Mouse (Mus musculus) spleen, postnatal 36 days (tissue): Measurements from ENCODE around the gene Diras2.

Source experiments
- DNase-seq, 2 experiments: peaks; one replicate each; pipeline ENCODE4 v3.0.0; 2022; ENCODE audit warnings: low spot score in 2 of 2, mixed read lengths in 1 of 2

Gene Diras2

GRCm38 (mm10) chr13:52552822-52553477, 21.9 kb upstream of the Diras2 start:
- DNase-seq, result no peak

DNA sequence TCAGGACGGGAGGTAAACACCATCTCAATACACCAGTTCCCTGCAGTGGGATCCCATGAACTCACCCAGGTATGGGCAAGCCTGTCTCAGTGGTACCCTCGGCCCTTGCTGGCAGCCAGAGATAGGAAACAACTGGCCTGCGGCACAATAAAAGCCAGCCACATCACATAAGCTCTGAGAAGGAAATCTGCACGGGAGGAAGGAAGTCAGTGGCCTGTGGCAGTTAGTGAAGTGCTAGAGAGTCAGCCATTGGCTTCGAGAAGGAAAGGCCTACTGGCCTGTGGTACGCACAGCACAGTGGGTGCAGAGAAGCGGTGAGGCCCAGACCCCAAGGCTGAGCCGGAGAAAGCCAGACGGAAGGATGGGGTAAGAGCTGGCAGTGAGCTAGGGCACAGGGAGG, 20.2 kb upstream of the Diras2 start:
- DNase-seq, result peak; percentile 56 to 63

DNA sequence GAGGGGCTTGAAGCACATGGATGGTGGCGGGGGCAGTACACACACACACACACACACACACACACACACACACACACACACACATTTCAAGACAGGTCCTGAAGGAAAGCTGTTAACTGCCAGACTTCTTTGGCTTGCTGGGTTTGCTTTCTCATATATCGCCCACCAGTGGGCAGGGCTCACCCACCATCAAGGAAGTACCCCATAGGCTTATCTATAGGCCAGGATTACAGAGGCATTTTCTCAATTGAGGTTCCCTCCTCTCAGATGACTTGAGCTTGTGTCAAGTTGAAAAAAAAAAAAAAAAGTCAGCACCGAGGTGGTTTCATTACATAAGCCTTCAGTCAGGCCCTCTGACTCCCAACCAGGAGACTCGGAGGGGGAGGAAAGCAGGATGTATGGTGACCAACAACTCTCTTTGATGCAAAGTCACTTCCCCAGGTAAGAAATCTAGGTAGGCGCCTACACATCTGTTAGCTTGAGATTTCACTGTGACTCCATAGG, 19.7 kb upstream of the Diras2 start:
- no peak for DNase-seq

DNA sequence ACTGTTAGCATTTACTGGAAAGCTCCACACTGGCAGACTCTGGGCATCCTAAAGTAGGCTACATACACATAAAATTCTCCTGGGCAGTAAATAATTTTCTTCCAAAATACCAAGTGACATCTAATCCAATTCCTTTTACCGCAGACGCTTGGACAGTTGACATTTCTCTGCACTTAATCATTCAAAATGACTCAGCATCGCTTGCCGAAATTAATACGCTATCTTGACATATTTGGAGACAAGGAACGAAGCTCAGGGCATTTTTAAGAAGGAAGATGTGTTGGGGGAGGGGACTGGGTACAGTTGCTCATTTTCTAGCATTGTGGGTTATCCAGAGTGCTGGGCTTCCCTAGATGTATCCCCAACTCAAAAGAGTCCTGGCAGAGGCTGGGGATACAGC, 15.2 kb upstream of the Diras2 start:
- no peak for DNase-seq

DNA sequence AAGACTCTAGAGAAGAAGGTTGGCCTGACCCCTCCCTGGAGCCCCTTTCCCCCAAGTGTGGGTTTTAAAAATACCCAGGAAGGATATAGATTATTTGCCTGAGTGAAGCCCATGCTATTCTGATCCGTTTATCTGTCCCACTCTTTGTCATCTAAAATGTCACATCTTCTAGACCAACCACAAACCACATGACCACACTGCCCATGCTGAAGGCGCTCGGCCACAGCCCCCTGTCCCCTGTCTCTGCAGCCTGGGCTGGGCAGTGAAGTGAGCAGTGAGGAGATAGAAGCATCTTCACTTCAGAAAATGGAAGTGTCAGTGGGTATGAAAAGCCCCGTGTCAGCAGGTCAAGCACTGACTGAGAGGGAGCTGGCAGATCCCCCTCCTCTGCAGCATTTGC, 11.6 kb upstream of the Diras2 start:
- DNase-seq, result no peak

DNA sequence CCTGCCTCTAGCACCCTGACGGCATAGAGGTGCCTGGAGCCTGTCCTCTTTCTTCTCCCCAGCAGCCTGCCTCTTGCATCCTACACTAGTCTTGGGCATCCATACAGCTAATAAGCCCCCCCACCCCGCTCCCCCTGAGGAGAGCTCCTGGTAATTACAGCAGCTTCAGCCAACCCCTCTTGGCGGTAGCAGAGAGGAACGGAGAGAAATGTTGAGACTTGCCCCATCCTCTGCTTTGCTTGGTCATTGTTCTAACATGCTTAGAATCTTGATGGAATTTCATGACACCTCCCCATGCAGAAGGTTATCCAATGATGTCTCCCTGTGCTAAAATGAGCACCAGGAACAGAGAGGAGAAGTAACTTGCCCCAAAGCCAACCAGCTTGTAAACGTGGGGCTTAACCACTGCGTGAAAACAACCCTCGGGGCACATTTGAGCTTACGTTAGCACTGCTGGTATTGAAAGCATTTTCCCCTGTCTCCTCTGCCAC, 11.0 kb upstream of the Diras2 start:
- no peak for DNase-seq

- no peak for DNase-seq
Observed at GRCm38 (mm10) chr13:52541385-52542035, 10.4 kb upstream of the Diras2 start.

- DNase-seq, result peak; percentile 53 to 60
Observed at GRCm38 (mm10) chr13:52539461-52539860, 8.4 kb upstream of the Diras2 start.

DNA sequence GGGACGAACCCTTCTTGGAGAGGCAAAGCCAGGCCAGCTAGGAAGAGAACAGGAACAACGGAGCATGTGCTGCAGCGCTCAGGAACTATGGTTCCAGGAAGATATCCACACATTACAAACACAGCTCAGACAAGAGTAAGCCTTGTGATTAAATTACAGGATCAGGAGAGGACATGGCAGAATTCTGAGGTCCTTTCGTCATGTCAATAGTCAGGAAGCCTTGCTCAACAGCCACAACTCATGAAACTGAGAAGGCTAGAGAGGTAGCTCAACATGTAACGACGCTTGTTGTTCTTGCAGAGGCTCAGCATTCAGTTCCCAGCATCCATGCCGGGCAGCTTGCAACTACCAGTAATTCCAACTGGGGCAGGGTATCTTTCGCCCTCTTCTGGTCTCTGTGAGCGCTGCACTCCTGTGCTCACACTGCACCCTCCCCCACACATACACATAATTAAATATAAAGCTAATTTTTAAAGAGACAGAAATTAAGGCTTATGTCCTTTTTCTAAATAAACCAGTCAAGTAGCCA, 7.6 kb upstream of the Diras2 start:
- DNase-seq, result peak in 1 of 2 experiments; percentile 23

DNA sequence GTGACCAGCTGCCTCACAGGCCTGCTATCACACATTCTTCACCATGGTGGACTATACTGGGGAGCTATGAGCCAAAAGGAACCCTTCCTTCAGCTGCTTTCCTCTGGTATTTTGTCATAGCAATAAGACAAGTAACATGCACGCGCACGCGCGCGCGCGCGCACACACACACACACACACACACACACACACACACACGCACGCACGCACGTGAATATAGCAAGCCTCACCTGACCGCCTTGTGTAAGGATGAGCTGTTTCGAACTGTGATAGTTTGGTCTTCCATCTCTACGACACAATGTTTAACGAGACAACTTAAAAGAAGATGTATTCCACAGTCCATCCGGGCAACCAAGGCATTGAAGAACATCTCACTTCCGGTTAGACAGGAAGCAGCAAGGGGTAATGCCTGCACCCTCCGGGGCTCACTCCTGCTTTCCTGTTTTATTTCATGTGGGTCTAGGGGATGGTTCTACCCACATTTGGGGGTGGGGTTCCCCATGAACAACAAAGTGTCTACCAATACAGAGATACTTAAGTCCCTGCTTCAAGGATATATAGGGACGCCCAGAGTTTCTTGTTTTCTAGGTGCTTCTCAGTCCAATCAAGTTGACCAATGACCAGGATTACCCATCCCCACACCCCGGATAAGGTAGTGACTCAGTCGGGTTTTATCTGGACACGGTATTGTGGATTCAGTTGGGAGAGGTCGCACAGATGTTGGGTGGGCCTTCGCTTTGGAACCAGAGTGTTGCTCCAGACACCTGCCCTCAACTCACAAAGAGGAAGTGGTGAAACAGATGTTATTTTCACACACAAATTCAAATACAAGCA, 6.9 kb upstream of the Diras2 start:
- peak; percentile 60 to 66 for DNase-seq

GRCm38 (mm10) chr13:52535542-52535941, 4.5 kb upstream of the Diras2 start:
- peak; percentile 70 to 76 for DNase-seq

DNA sequence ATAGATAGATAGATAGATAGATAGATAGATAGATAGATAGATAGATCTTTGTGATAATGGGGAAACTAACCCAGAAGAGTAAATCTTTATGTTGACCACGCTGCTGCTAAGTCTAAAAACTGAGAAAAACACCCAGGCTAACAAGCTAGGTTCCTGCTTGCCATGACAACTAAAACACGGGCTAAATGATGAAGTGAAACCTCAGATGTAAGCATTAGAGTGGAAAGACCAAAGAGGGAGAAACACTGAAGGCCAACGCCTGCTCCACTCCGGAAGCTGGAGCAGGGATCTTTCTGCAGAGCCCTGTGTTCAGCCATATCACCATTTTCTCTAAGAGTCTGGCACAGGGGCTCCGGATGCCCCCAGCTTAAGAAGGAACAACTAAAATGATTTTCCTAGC, 2.6 kb upstream of the Diras2 start:
- peak; percentile 36 to 46 for DNase-seq

DNA sequence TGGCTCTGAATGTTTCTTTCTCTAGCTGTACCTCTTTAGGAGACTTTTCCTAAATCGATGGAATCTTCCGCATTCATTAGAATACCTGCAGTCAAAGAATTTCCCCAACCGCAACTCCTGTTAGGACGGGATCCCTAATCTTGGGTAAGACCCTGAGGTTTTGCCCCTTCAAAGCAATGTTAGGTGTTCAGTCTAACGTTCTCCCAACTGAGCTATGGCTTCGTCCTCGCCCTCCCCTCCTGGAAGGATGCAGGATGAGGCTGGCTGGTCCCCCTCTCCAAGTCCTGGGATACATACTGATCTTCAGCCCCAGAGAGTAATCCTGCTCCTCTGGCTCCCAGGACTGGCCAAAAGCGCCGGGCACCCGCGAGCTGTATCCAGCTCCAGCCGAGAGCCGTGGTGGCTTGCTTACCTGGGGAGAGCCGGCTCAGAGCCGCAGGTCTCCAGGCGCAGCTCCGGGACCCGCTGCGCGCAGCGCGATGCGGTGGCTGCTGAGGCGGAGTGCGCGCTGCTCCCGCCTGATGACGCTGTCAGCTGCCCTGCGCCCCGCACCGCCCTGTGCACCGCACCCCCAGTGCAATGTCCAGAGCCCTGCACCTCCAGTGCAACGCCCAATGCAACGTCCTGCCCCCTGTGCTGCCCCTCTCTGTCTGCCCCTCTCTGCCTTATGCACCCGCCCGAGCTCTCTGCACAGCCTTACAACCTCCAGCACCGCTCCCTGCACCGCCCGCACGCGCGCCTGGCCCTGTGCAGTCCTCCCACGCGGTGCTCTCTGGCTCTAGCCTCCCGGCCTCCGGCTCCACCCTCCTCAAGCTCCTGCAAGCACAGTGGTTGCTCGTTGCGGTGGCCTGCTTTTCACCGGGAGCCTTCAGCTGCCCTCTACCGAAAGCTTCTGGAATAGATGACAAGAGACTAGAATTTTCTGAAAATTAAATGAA, 802 bp downstream of the Diras2 start:
- peak; percentile 75 for DNase-seq

GRCm38 (mm10) chr13:52529188-52529972, 1.7 kb downstream of the Diras2 start:
- DNase-seq, result no peak

DNA sequence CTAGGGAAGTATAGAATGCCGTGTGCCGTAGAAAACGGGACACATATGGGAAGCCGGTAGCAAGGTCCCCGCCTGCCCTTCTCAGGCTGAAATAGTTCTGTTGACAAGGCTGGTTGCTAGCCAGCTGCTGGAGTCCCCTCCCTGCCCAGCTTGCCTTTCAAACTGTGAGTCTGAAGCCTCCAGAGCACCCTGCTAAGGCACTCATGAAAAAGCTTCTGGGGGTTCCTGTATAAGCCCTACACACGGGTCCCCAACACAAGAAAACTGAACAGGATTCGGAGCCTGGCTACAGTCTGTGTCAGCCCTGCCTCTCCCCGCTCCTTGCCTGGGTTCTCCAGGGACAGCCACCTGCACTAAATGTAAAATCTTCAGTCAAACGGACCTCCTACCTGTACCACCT, 2.3 kb downstream of the Diras2 start:
- DNase-seq, result no peak

- no peak for DNase-seq
Observed at GRCm38 (mm10) chr13:52528281-52528680, 2.8 kb downstream of the Diras2 start.

- DNase-seq, result no peak
Observed at GRCm38 (mm10) chr13:52526249-52527035, 4.6 kb downstream of the Diras2 start.

- no peak for DNase-seq
Observed at GRCm38 (mm10) chr13:52524313-52524712, 6.8 kb downstream of the Diras2 start.

- no peak for DNase-seq
Observed at GRCm38 (mm10) chr13:52521176-52521575, 9.9 kb downstream of the Diras2 start.
